Mouse (Mus musculus): Measurements from ENCODE around the gene Uqcr11. TPM values are rescaled to one million over a fixed set of nuclear protein-coding genes. Genes with fewer than 3 reads are reported as not detected.

Uqcr11 gene
- total RNA-seq, 1 experiment = 995 TPM

- Histone ChIP-seq H3K36me3 (ENCODE audit: control insufficient read depth, insufficient read depth, low read length, poor library complexity, severe bottlenecking) (peaks cover 41% of the 10 kb centered on the region), H3K9me3 (ENCODE audit: control insufficient read depth, insufficient read depth, low read depth, low read length) (no peaks in the 10 kb centered on the region), H3K27ac (ENCODE audit: insufficient read depth, low read depth, low read length, poor library complexity, severe bottlenecking) (peak overlapping the region; percentile 95), H3K9ac (ENCODE audit: insufficient read depth, low read depth, low read length, poor library complexity, severe bottlenecking) (peak overlapping the region; percentile 83), H3K4me1 (ENCODE audit: control insufficient read depth in 2 of 2, insufficient read depth in 2 of 2, low read length in 2 of 2, poor library complexity in 1 of 2) (peaks cover 0 to 22% of the 10 kb centered on the region in 2 experiments; a peak in 2 of 4 replicates), H3K4me3 (ENCODE audit: insufficient read depth in 1 of 2, low read depth in 1 of 2, low read length in 2 of 2, poor library complexity in 1 of 2, severe bottlenecking in 1 of 2) (peak overlapping the region; percentile 69 to 81)
- TF ChIP-seq ZNF384 (IDR thresholded peaks at IDR 0.05; ENCODE audit: low read depth, low read length) (peak; percentile 88), CHD2 (IDR thresholded peaks at IDR 0.05; ENCODE audit: low read depth, low read length) (no peak), HCFC1 (IDR thresholded peaks at IDR 0.05; ENCODE audit: borderline replicate concordance, insufficient read depth, low read length) (no peak)
- in situ Hi-C loops (cut with MboI; ENCODE audit: low sequenced_read_pairs in 2 of 2, unreplicated experiment in 2 of 2) = no loop called here
- DNase-seq (ENCODE audit: low read depth, low spot score) = no peak
Observed at GRCm38 (mm10) chr10:80398174-80398535, 8.5 kb downstream of the Uqcr11 start.

GRCm38 (mm10) chr10:80397524-80398173, 9.0 kb downstream of the Uqcr11 start:
- H3K36me3 ChIP-seq (ENCODE audit: control insufficient read depth, insufficient read depth, low read length, poor library complexity, severe bottlenecking) = peaks cover 41% of the 10 kb centered on the region
- no peak for DNase-seq (ENCODE audit: low read depth, low spot score)
- peak overlapping the region; percentile 81 for H3K9ac ChIP-seq (ENCODE audit: insufficient read depth, low read depth, low read length, poor library complexity, severe bottlenecking)
- in situ Hi-C loops (cut with MboI; ENCODE audit: low sequenced_read_pairs in 2 of 2, unreplicated experiment in 2 of 2) = no loop called here
- peaks cover 0 to 22% of the 10 kb centered on the region in 2 experiments; a peak in 2 of 4 replicates for H3K4me1 ChIP-seq (ENCODE audit: control insufficient read depth in 2 of 2, insufficient read depth in 2 of 2, low read length in 2 of 2, poor library complexity in 1 of 2)
- H3K9me3 ChIP-seq (ENCODE audit: control insufficient read depth, insufficient read depth, low read depth, low read length) = no peaks in the 10 kb centered on the region
- peak overlapping the region; percentile 95 for H3K27ac ChIP-seq (ENCODE audit: insufficient read depth, low read depth, low read length, poor library complexity, severe bottlenecking)
- TF ChIP-seq HCFC1 (IDR thresholded peaks at IDR 0.05; ENCODE audit: borderline replicate concordance, insufficient read depth, low read length) (no peak), MAFK (IDR thresholded peaks at IDR 0.05; ENCODE audit: insufficient read depth, low read depth, low read length) (no peak), ZNF384 (IDR thresholded peaks at IDR 0.05; ENCODE audit: low read depth, low read length) (no peak), ZC3H11A (IDR thresholded peaks at IDR 0.05; ENCODE audit: borderline replicate concordance, low read depth, low read length) (no peak), CHD2 (IDR thresholded peaks at IDR 0.05; ENCODE audit: low read depth, low read length) (no peak)
- H3K4me3 ChIP-seq (ENCODE audit: insufficient read depth in 1 of 2, low read depth in 1 of 2, low read length in 2 of 2, poor library complexity in 1 of 2, severe bottlenecking in 1 of 2) = peak overlapping the region; percentile 69 to 81

GRCm38 (mm10) chr10:80396822-80397523, 9.7 kb downstream of the Uqcr11 start:
- Histone ChIP-seq H3K9ac (ENCODE audit: insufficient read depth, low read depth, low read length, poor library complexity, severe bottlenecking) (peak overlapping the region; percentile 81; the same call in 1 of the 2 replicates), H3K4me1 (ENCODE audit: control insufficient read depth in 2 of 2, insufficient read depth in 2 of 2, low read length in 2 of 2, poor library complexity in 1 of 2) (peaks cover 0 to 22% of the 10 kb centered on the region in 2 experiments; a peak in 2 of 4 replicates), H3K36me3 (ENCODE audit: control insufficient read depth, insufficient read depth, low read length, poor library complexity, severe bottlenecking) (peaks cover 42% of the 10 kb centered on the region), H3K27ac (ENCODE audit: insufficient read depth, low read depth, low read length, poor library complexity, severe bottlenecking) (peak overlapping the region; percentile 95), H3K9me3 (ENCODE audit: control insufficient read depth, insufficient read depth, low read depth, low read length) (no peaks in the 10 kb centered on the region), H3K4me3 (ENCODE audit: insufficient read depth in 1 of 2, low read depth in 1 of 2, low read length in 2 of 2, poor library complexity in 1 of 2, severe bottlenecking in 1 of 2) (peak overlapping the region; percentile 69 to 81; a peak in 2 of 4 replicates)
- in situ Hi-C loops (cut with MboI; ENCODE audit: low sequenced_read_pairs in 2 of 2, unreplicated experiment in 2 of 2) = no loop called here
- no peak for DNase-seq (ENCODE audit: low read depth, low spot score)
- TF ChIP-seq ZC3H11A (IDR thresholded peaks at IDR 0.05; ENCODE audit: borderline replicate concordance, low read depth, low read length) (no peak), MAFK (IDR thresholded peaks at IDR 0.05; ENCODE audit: insufficient read depth, low read depth, low read length) (no peak), ZNF384 (IDR thresholded peaks at IDR 0.05; ENCODE audit: low read depth, low read length) (no peak), HCFC1 (IDR thresholded peaks at IDR 0.05; ENCODE audit: borderline replicate concordance, insufficient read depth, low read length) (no peak), CHD2 (IDR thresholded peaks at IDR 0.05; ENCODE audit: low read depth, low read length) (no peak)

GRCm38 (mm10) chr10:80395025-80395627, 11.5 kb downstream of the Uqcr11 start:
- Histone ChIP-seq H3K27ac (ENCODE audit: insufficient read depth, low read depth, low read length, poor library complexity, severe bottlenecking) (peak overlapping the region; percentile 77), H3K9me3 (ENCODE audit: control insufficient read depth, insufficient read depth, low read depth, low read length) (no peaks in the 10 kb centered on the region), H3K9ac (ENCODE audit: insufficient read depth, low read depth, low read length, poor library complexity, severe bottlenecking) (peak overlapping the region; percentile 86), H3K4me3 (ENCODE audit: insufficient read depth in 1 of 2, low read depth in 1 of 2, low read length in 2 of 2, poor library complexity in 1 of 2, severe bottlenecking in 1 of 2) (peak overlapping the region; percentile 53 to 73), H3K4me1 (ENCODE audit: control insufficient read depth in 2 of 2, insufficient read depth in 2 of 2, low read length in 2 of 2, poor library complexity in 1 of 2) (peaks cover 0 to 18% of the 10 kb centered on the region in 2 experiments; a peak in 1 of 4 replicates), H3K36me3 (ENCODE audit: control insufficient read depth, insufficient read depth, low read length, poor library complexity, severe bottlenecking) (peaks cover 45% of the 10 kb centered on the region)
- no peak for TF ChIP-seq ZC3H11A (IDR thresholded peaks at IDR 0.05; ENCODE audit: borderline replicate concordance, low read depth, low read length)
- TF ChIP-seq HCFC1 (IDR thresholded peaks at IDR 0.05; ENCODE audit: borderline replicate concordance, insufficient read depth, low read length) = no peak
- no peak for TF ChIP-seq ZNF384 (IDR thresholded peaks at IDR 0.05; ENCODE audit: low read depth, low read length)
- TF ChIP-seq CHD2 (IDR thresholded peaks at IDR 0.05; ENCODE audit: low read depth, low read length) = no peak
- TF ChIP-seq MAFK (IDR thresholded peaks at IDR 0.05; ENCODE audit: insufficient read depth, low read depth, low read length) = no peak
- in situ Hi-C loops (cut with MboI; ENCODE audit: low sequenced_read_pairs in 2 of 2, unreplicated experiment in 2 of 2) = no loop called here
- DNase-seq (ENCODE audit: low read depth, low spot score) = no peak

Data from ES-E14 (cell line).